In the genomic region with DNA sequence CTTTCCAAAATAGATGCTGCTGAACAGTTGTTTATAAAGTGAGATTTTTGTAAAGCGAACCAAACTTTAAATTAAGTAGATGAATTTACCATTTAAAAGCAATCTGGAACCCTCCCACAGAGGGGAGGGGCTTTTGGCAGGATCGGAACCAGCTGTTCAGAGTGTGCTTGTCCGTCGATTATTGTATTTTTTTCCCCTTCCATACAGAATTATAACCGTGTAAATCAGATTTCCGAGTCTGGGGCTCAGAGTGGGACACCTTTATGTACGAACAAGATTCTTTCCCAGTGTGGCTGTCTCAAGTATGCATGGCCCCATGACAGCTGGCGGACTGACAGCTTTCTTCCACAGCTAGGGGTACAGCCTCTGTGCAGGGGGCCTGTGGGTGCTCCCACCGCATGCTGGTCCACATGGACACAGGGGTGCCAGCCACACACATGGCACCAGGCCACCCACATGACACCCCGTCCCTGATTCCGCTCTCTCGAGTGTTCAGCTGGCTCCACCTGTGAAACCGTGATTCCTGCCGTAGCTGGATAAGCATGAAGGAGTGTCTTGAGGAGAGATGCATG, we compare ENCODE assay signal across 12 mouse cellular contexts. TPM values are rescaled to one million over a fixed set of nuclear protein-coding genes. Genes with fewer than 3 reads are reported as not detected.
A peak's percentile ranks its signal among the peaks of the same experiment; 100 is the strongest.
DNase-seq lines count a peak whose midpoint lies in the region; ATAC-seq and TF ChIP-seq lines count a peak whose summit lies in the region.
"Had no signal": no experiment of that assay in that cellular context is flagged by ENCODE, and none has a peak within 500 bp of the region (broad histone marks: within the 10 kb centered on the region; RNA-seq: fewer than 3 reads in every experiment).

No protein-coding gene starts in this region.

- ATAC-seq in forebrain, embryonic 16.5 days, result peak; percentile 49
- ATAC-seq in forebrain, embryonic 13.5 days, result no peak
- no peak for ATAC-seq in G1E (ENCODE audit: extremely low read depth, insufficient number of reproducible peaks, low FRiP score, poor library complexity, severe bottlenecking)
- ATAC-seq: midbrain, embryonic 16.5 days had no signal

- no peak overlapping the region for H3K27ac ChIP-seq in forebrain, embryonic 16.5 days (ENCODE audit: low read length)
- H3K27ac ChIP-seq in forebrain, embryonic 13.5 days, result no peak overlapping the region
- H3K27ac ChIP-seq in limb, embryonic 10.5 days, result no peak overlapping the region

- TF ChIP-seq CTCF in G1E (IDR thresholded peaks at IDR 0.05; ENCODE audit: low read depth, low read length), result no peak

- H3K9me3 ChIP-seq in forebrain, embryonic 16.5 days (ENCODE audit: control insufficient read depth, low read length), result no peaks in the 10 kb centered on the region; the same call in 1 of the 2 replicates
- H3K9me3 ChIP-seq in forebrain, embryonic 13.5 days (replicated peaks), result no peaks in the 10 kb centered on the region
- H3K9me3 ChIP-seq in G1E (replicated peaks), result peaks cover 10% of the 10 kb centered on the region
- H3K9me3 ChIP-seq in limb, embryonic 10.5 days (replicated peaks), result no peaks in the 10 kb centered on the region

- no peak overlapping the region for H3K4me3 ChIP-seq in forebrain, embryonic 16.5 days (replicated peaks; ENCODE audit: low read length)
- no peak overlapping the region for H3K4me3 ChIP-seq in forebrain, embryonic 13.5 days
- 0 out of 2 replicates have a peak overlapping the region, but pooled peaks have one; percentile 10 for H3K4me3 ChIP-seq in G1E (ENCODE audit: low read depth, low read length)
- H3K4me3 ChIP-seq in limb, embryonic 10.5 days, result no peak overlapping the region

- H3K4me2 ChIP-seq in forebrain, embryonic 16.5 days (ENCODE audit: low read length), result no peak overlapping the region
- no peak overlapping the region for H3K4me2 ChIP-seq in forebrain, embryonic 13.5 days
- H3K4me2 ChIP-seq: liver, embryonic 11.5 days had no signal

- DNase-seq in kidney, postnatal 10 days, result peak; percentile 60
- no peak for DNase-seq in kidney, postnatal 25 days
- no peak for DNase-seq in G1E (ENCODE audit: low spot score)
- DNase-seq in limb, embryonic 10.5 days (ENCODE audit: low spot score), result peak; percentile 29
- DNase-seq in spleen, adult 12 weeks (ENCODE audit: low spot score), result no peak
- DNase-seq in cerebellum, adult 8-10 months, result no peak
- DNase-seq: adrenal gland, postnatal 25 days; B cell, adult 2 months had no signal

- WGBS in forebrain, embryonic 16.5 days, result 68% methylated on average over 14 of the region's 14 CpGs
- 84% methylated on average over 14 of the region's 14 CpGs for WGBS in forebrain, embryonic 13.5 days
- WGBS in limb, embryonic 10.5 days, result 90% methylated on average over 14 of the region's 14 CpGs

- no peak overlapping the region for H3K9ac ChIP-seq in forebrain, embryonic 16.5 days (replicated peaks; ENCODE audit: low read depth, low read length)
- H3K9ac ChIP-seq in forebrain, embryonic 13.5 days, result no peak overlapping the region

- H3K36me3 ChIP-seq in forebrain, embryonic 16.5 days (ENCODE audit: control insufficient read depth, insufficient read depth), result no peaks in the 10 kb centered on the region
- H3K36me3 ChIP-seq in forebrain, embryonic 13.5 days (ENCODE audit: poor library complexity, severe bottlenecking), result no peaks in the 10 kb centered on the region
- H3K36me3 ChIP-seq in G1E (replicated peaks), result no peaks in the 10 kb centered on the region
- H3K36me3 ChIP-seq in limb, embryonic 10.5 days, result no peaks in the 10 kb centered on the region

- peaks cover 16% of the 10 kb centered on the region for H3K4me1 ChIP-seq in forebrain, embryonic 16.5 days (replicated peaks; ENCODE audit: control insufficient read depth, insufficient read depth, low read length)
- peaks cover 21% of the 10 kb centered on the region for H3K4me1 ChIP-seq in forebrain, embryonic 13.5 days
- no peaks in the 10 kb centered on the region for H3K4me1 ChIP-seq in G1E (ENCODE audit: insufficient read depth, low read depth, low read length)
- H3K4me1 ChIP-seq in limb, embryonic 10.5 days, result peaks cover 47% of the 10 kb centered on the region

- no peaks in the 10 kb centered on the region for H3K27me3 ChIP-seq in forebrain, embryonic 16.5 days (replicated peaks; ENCODE audit: control insufficient read depth, insufficient read depth, low read length)
- H3K27me3 ChIP-seq in forebrain, embryonic 13.5 days, result no peaks in the 10 kb centered on the region
- H3K27me3 ChIP-seq in G1E (ENCODE audit: insufficient read depth, low read length), result no peaks in the 10 kb centered on the region
- 0 out of 2 replicates have a peak, but pooled peaks cover 7% of the 10 kb centered on the region for H3K27me3 ChIP-seq in limb, embryonic 10.5 days (ENCODE audit: low read depth, poor library complexity, severe bottlenecking)

RNA-seq across cellular contexts. Expression of a gene that starts 32.5 kb away (rescaled TPM):
- 2.0 and 3.7 TPM in 2 replicates for polyA plus RNA-seq in forebrain, embryonic 16.5 days (2015; fragmentation: Nextera tagmentation; extraction: Ambion mirVana)
- 1.5 and 1.9 TPM in 2 replicates for polyA plus RNA-seq in forebrain, embryonic 13.5 days (2015; fragmentation: Nextera tagmentation; extraction: Ambion mirVana)
- total RNA-seq in G1E (2014; fragmentation: Nextera tagmentation), result not detected in 2 replicates
- under 0.01 and 0.17 TPM in 2 replicates for total RNA-seq in G1E (2017)
- not detected in 2 replicates for polyA plus RNA-seq in G1E (2012)
- 4.4 and 6.7 TPM in 2 replicates for polyA plus RNA-seq in limb, embryonic 10.5 days (2016; fragmentation: Nextera tagmentation; extraction: Ambion mirVana)

Comparison
In these comparisons a context has a peak if more than half of its experiments do, and no peak if none do; other contexts are left out.
1. DNase-seq: peak in kidney, postnatal 10 days (single experiment) and limb, embryonic 10.5 days (single experiment); none in kidney, postnatal 25 days (0 of 2), G1E (single experiment), spleen, adult 12 weeks (single experiment) and cerebellum, adult 8-10 months (single experiment).